ENCODE assay signal across 22 mouse cellular contexts in genomic region chr6:52680458-52681032, GRCm38 (mm10). TPM values are rescaled to one million over a fixed set of nuclear protein-coding genes. Genes with fewer than 3 reads are reported as not detected.
DNase-seq lines count a peak whose midpoint lies in the region; ATAC-seq and TF ChIP-seq lines count a peak whose summit lies in the region.
"Had no signal": no experiment of that assay in that cellular context is flagged by ENCODE, and none has a peak within 500 bp of the region (broad histone marks: within the 10 kb centered on the region; RNA-seq: fewer than 3 reads in every experiment).

No protein-coding gene starts in this region.

- no peak overlapping the region for H3K4me2 ChIP-seq in kidney, embryonic 15.5 days
- H3K4me2 ChIP-seq: embryonic facial prominence, embryonic 15.5 days; heart, embryonic 15.5 days; limb, embryonic 15.5 days; midbrain, embryonic 13.5 days; stomach, embryonic 15.5 days had no signal

- TF ChIP-seq CTCF in C2C12 (IDR thresholded peaks at IDR 0.05; ENCODE audit: control insufficient read depth, insufficient read depth, insufficient read length): no peak
- TF ChIP-seq CTCF in olfactory bulb, adult 2 months (IDR thresholded peaks at IDR 0.05; ENCODE audit: insufficient read depth, low read depth, low read length): no peak

- no peaks in the 10 kb centered on the region for H3K9me3 ChIP-seq in kidney, embryonic 15.5 days (replicated peaks)
- H3K9me3 ChIP-seq: embryonic facial prominence, embryonic 15.5 days; heart, embryonic 15.5 days; limb, embryonic 15.5 days; midbrain, embryonic 13.5 days; stomach, embryonic 15.5 days had no signal

- DNase-seq in kidney, adult 11 months: peak; percentile 39
- peak; percentile 63 for DNase-seq in brain, adult 2 months (ENCODE audit: low read depth, low spot score)
- no peak for DNase-seq in right cerebral cortex, adult 18-20 months
- DNase-seq in adrenal gland, postnatal 4 days (ENCODE audit: low spot score in 2 of 2): no peak
- DNase-seq: cerebellum, adult 11 months; cerebellum, postnatal 14 days; embryo, embryonic 11 days; layer of hippocampus, postnatal 36 days; lung, adult 18-20 months; lung, postnatal 4 days; spleen, adult 18-20 months; thymus, postnatal 36 days had no signal

- H3K36me3 ChIP-seq in kidney, embryonic 15.5 days: no peaks in the 10 kb centered on the region
- no peaks in the 10 kb centered on the region for H3K36me3 ChIP-seq in C2C12 (ENCODE audit: control insufficient read depth, insufficient read depth)
- H3K36me3 ChIP-seq: embryonic facial prominence, embryonic 15.5 days; heart, embryonic 15.5 days; limb, embryonic 15.5 days; midbrain, embryonic 13.5 days; stomach, embryonic 15.5 days had no signal

- no peak overlapping the region for H3K9ac ChIP-seq in kidney, embryonic 15.5 days
- H3K9ac ChIP-seq: embryonic facial prominence, embryonic 15.5 days; heart, embryonic 15.5 days; limb, embryonic 15.5 days; midbrain, embryonic 13.5 days; stomach, embryonic 15.5 days had no signal

- ATAC-seq in kidney, embryonic 15.5 days (replicated peaks; ENCODE audit: low FRiP score): no peak
- ATAC-seq: hindbrain, postnatal 0 days; midbrain, embryonic 13.5 days; Patski had no signal

- H3K27ac ChIP-seq in kidney, embryonic 15.5 days: no peak overlapping the region
- peak overlapping the region; percentile 82; the same call in 1 of the 2 replicates for H3K27ac ChIP-seq in olfactory bulb, adult 2 months (ENCODE audit: insufficient read depth, low read depth, low read length)
- H3K27ac ChIP-seq: embryonic facial prominence, embryonic 15.5 days; heart, embryonic 15.5 days; hindbrain, postnatal 0 days; limb, embryonic 15.5 days; midbrain, embryonic 13.5 days; stomach, embryonic 15.5 days had no signal

- H3K4me3 ChIP-seq in kidney, embryonic 15.5 days (replicated peaks): no peak overlapping the region
- no peak overlapping the region for H3K4me3 ChIP-seq in C2C12 (ENCODE audit: insufficient read depth, poor library complexity, severe bottlenecking)
- H3K4me3 ChIP-seq in olfactory bulb, adult 2 months (ENCODE audit: insufficient read depth, low read depth, low read length): no peak overlapping the region
- H3K4me3 ChIP-seq: embryonic facial prominence, embryonic 15.5 days; heart, embryonic 15.5 days; limb, embryonic 15.5 days; midbrain, embryonic 13.5 days; stomach, embryonic 15.5 days had no signal

- H3K79me3 ChIP-seq in C2C12 (ENCODE audit: low read depth): no peaks in the 10 kb centered on the region

- H3K79me2 ChIP-seq in C2C12 (ENCODE audit: control insufficient read depth, insufficient read depth): no peaks in the 10 kb centered on the region

- H3ac ChIP-seq in C2C12 (ENCODE audit: control insufficient read depth, insufficient read length, low read depth): no peak overlapping the region

- 42% methylated on average over 8 of the region's 8 CpGs for WGBS in kidney, embryonic 15.5 days
- 32% methylated on average over 8 of the region's 8 CpGs for whole genome bisulfite sequencing in olfactory bulb, adult 2 months

- no peak for TF ChIP-seq POLR2A in olfactory bulb, adult 2 months (IDR thresholded peaks at IDR 0.05; ENCODE audit: insufficient read depth, low read depth, low read length)

- H3K4me1 ChIP-seq in kidney, embryonic 15.5 days: peaks cover 15% of the 10 kb centered on the region
- peaks cover 8% of the 10 kb centered on the region for H3K4me1 ChIP-seq in olfactory bulb, adult 2 months (ENCODE audit: control insufficient read depth, insufficient read depth, low read length)
- H3K4me1 ChIP-seq: embryonic facial prominence, embryonic 15.5 days; heart, embryonic 15.5 days; limb, embryonic 15.5 days; midbrain, embryonic 13.5 days had no signal

- no peaks in the 10 kb centered on the region for H3K27me3 ChIP-seq in kidney, embryonic 15.5 days
- H3K27me3 ChIP-seq in C2C12 (ENCODE audit: control insufficient read depth, insufficient read depth, insufficient read length): no peaks in the 10 kb centered on the region
- H3K27me3 ChIP-seq: embryonic facial prominence, embryonic 15.5 days; heart, embryonic 15.5 days; limb, embryonic 15.5 days; midbrain, embryonic 13.5 days; Patski; stomach, embryonic 15.5 days had no signal

TF ChIP-seq in C2C12, 6 proteins besides CTCF, POLR2A, EP300 and RAD21:
- peak; percentile 74 for TF ChIP-seq MYOD1 (IDR thresholded peaks at IDR 0.05; ENCODE audit: control insufficient read depth, insufficient read length, low read depth)
- no peak for TF ChIP-seq MYOG (IDR thresholded peaks at IDR 0.05; ENCODE audit: control insufficient read depth, extremely low read depth, insufficient read length)
TF ChIP-seq in C2C12: peak in this region for 1.

RNA-seq across cellular contexts. Expression of gene Tax1bp1, which starts 33.0 kb away (rescaled TPM):
- polyA plus RNA-seq in kidney, embryonic 15.5 days (2015; fragmentation: Nextera tagmentation; extraction: Ambion mirVana): 133 and 151 TPM in 2 replicates
- 20.5 TPM for polyA plus RNA-seq in C2C12 (2012; fragmentation: generic; extraction: Trizol)
- polyA plus RNA-seq in olfactory bulb, adult 2 months (2012; ENCODE audit: insufficient read depth, insufficient read length, low replicate concordance, missing spikeins): 124 TPM in 1 of 2 replicates, not detected in the other
- 100 to 1,000 TPM; 139 to 154 TPM for total RNA-seq in adrenal gland, postnatal 4 days (2021)

RNA-seq across cellular contexts. Expression of gene Hibadh, which starts 40.4 kb away (rescaled TPM):
- 132 and 133 TPM in 2 replicates for polyA plus RNA-seq in kidney, embryonic 15.5 days (2015; fragmentation: Nextera tagmentation; extraction: Ambion mirVana)
- 26.6 TPM for polyA plus RNA-seq in C2C12 (2012; fragmentation: generic; extraction: Trizol)
- polyA plus RNA-seq in olfactory bulb, adult 2 months (2012; ENCODE audit: insufficient read depth, insufficient read length, low replicate concordance, missing spikeins): 556 TPM in 1 of 2 replicates, not detected in the other
- 100 to 1,000 TPM; 126 to 128 TPM for total RNA-seq in adrenal gland, postnatal 4 days (2021)

Comparison
In these comparisons a context has a peak if more than half of its experiments do, and no peak if none do; other contexts are left out.
1. DNase-seq: peak in kidney, adult 11 months (single experiment) and brain, adult 2 months (single experiment); none in right cerebral cortex, adult 18-20 months (single experiment) and adrenal gland, postnatal 4 days (0 of 2).